8 mouse cellular contexts compared by ENCODE assay signal in genomic region chr6:25808806-25809495, GRCm38 (mm10). TPM values are rescaled to one million over a fixed set of nuclear protein-coding genes. Genes with fewer than 3 reads are reported as not detected.
DNase-seq lines count a peak whose midpoint lies in the region; ATAC-seq and TF ChIP-seq lines count a peak whose summit lies in the region.

TSS of gene Pot1a (minus strand) at chr6:25809246.

- peak within 1 kb of the TSS; percentile 90 for H3K9ac ChIP-seq in ES-E14 (ENCODE audit: insufficient read depth, low read depth, low read length, poor library complexity, severe bottlenecking)
- H3K9ac ChIP-seq in forebrain, embryonic 15.5 days (replicated peaks) = peak within 1 kb of the TSS; percentile 66

- H3K9me3 ChIP-seq in ES-E14 (ENCODE audit: control insufficient read depth, insufficient read depth, low read depth, low read length) = no peaks in the 10 kb centered on the region
- H3K9me3 ChIP-seq in forebrain, embryonic 15.5 days = no peaks in the 10 kb centered on the region

- no peak for TF ChIP-seq CTCF in lung, adult 2 months (IDR thresholded peaks at IDR 0.05; ENCODE audit: insufficient read depth, low read length)

- intact Hi-C loops in heart, postnatal 25 days (cut with DNase I) = no loop called here

- H3K27me3 ChIP-seq in forebrain, embryonic 15.5 days = no peaks in the 10 kb centered on the region

- peaks cover 3% of the 10 kb centered on the region; the same call in 1 of the 2 replicates for H3K36me3 ChIP-seq in ES-E14 (ENCODE audit: control insufficient read depth, insufficient read depth, low read length, poor library complexity, severe bottlenecking)
- peaks cover 6% of the 10 kb centered on the region; the same call in 1 of the 2 replicates for H3K36me3 ChIP-seq in forebrain, embryonic 15.5 days

- peak within 1 kb of the TSS; percentile 90 to 92 for H3K4me3 ChIP-seq in ES-E14 (ENCODE audit: insufficient read depth in 1 of 2, low read depth in 1 of 2, low read length in 2 of 2, poor library complexity in 1 of 2, severe bottlenecking in 1 of 2)
- H3K4me3 ChIP-seq in forebrain, embryonic 15.5 days = peak within 1 kb of the TSS; percentile 55
- H3K4me3 ChIP-seq in lung, adult 2 months (replicated peaks; ENCODE audit: extremely low read depth, low read depth, low read length) = peak within 1 kb of the TSS; percentile 90

- H3K27ac ChIP-seq in ES-E14 (ENCODE audit: insufficient read depth, low read depth, low read length, poor library complexity, severe bottlenecking) = peak within 1 kb of the TSS; percentile 43; the same call in 1 of the 2 replicates
- H3K27ac ChIP-seq in forebrain, embryonic 15.5 days (replicated peaks) = peak within 1 kb of the TSS; percentile 92

- peak; percentile 95 for DNase-seq in ES-E14 (ENCODE audit: low read depth, low spot score)
- peak; percentile 96 for DNase-seq in cerebellum, adult 11-12 months
- DNase-seq in heart, postnatal 25 days (ENCODE audit: low spot score) = peak; percentile 92
- DNase-seq in layer of hippocampus, adult 18-20 months (ENCODE audit: low spot score in 2 of 2) = peak; percentile 94 to 98
- DNase-seq in lung, adult 2 months = peak; percentile 93
- peak; percentile 90 to 94 for DNase-seq in thymus, adult 18-20 months

- ATAC-seq in forebrain, embryonic 15.5 days (replicated peaks) = peak; percentile 99
- ATAC-seq in neutrophil, adult 5-6 weeks (ENCODE audit: extremely low read depth, insufficient number of reproducible peaks, low FRiP score, poor library complexity, severe bottlenecking) = peak; percentile 100

- peak; percentile 73; the same call in 1 of the 2 replicates for TF ChIP-seq POLR2A in lung, adult 2 months (IDR thresholded peaks at IDR 0.05; ENCODE audit: borderline replicate concordance, extremely low read depth, low read depth, low read length)

- in situ Hi-C loops in ES-E14 (cut with MboI; ENCODE audit: low sequenced_read_pairs in 2 of 2, unreplicated experiment in 2 of 2) = no loop called here

- H3K4me1 ChIP-seq in ES-E14 (ENCODE audit: control insufficient read depth in 2 of 2, insufficient read depth in 2 of 2, low read length in 2 of 2, poor library complexity in 1 of 2) = peaks cover 0 to 4% of the 10 kb centered on the region in 2 experiments; a peak in 2 of 4 replicates
- peaks cover 19% of the 10 kb centered on the region for H3K4me1 ChIP-seq in forebrain, embryonic 15.5 days
- H3K4me1 ChIP-seq in lung, adult 2 months (ENCODE audit: control insufficient read depth, insufficient read depth, low read length) = peaks cover 5% of the 10 kb centered on the region

- WGBS in forebrain, embryonic 15.5 days = under 1% methylated on average over 34 of the region's 34 CpGs
- WGBS in lung, adult 2 months = 1% methylated on average over 34 of the region's 34 CpGs

- peak within 1 kb of the TSS; percentile 62 for H3K4me2 ChIP-seq in forebrain, embryonic 15.5 days (replicated peaks)

TF ChIP-seq in ES-E14, 5 proteins besides CTCF, POLR2A, EP300 and RAD21:
- TF ChIP-seq ZC3H11A (IDR thresholded peaks at IDR 0.05; ENCODE audit: borderline replicate concordance, low read depth, low read length) = no peak
- no peak for TF ChIP-seq MAFK (IDR thresholded peaks at IDR 0.05; ENCODE audit: insufficient read depth, low read depth, low read length)
- no peak for TF ChIP-seq HCFC1 (IDR thresholded peaks at IDR 0.05; ENCODE audit: borderline replicate concordance, insufficient read depth, low read length)
- no peak for TF ChIP-seq ZNF384 (IDR thresholded peaks at IDR 0.05; ENCODE audit: low read depth, low read length)
- TF ChIP-seq CHD2 (IDR thresholded peaks at IDR 0.05; ENCODE audit: low read depth, low read length) = no peak

RNA-seq across cellular contexts. Expression of gene Pot1a, which starts in this region (rescaled TPM):
- 18.6 and 22.9 TPM in 2 replicates for total RNA-seq in ES-E14 (2012; rRNA removed)
- polyA plus RNA-seq in forebrain, embryonic 15.5 days (2015; fragmentation: Nextera tagmentation; extraction: Ambion mirVana) = 36.3 and 38.8 TPM in 2 replicates
- 1 to 10 TPM; 7.9 to 9.4 TPM for total RNA-seq in heart, postnatal 25 days (2021)
- total RNA-seq in layer of hippocampus, adult 18-20 months (2021) = 10 to 100 TPM; 14.8 to 15.2 TPM
- 3.7 and 6.4 TPM in 2 replicates for polyA plus RNA-seq in lung, adult 2 months (2012; rRNA removed)
- 34.0 and 41.9 TPM in 2 replicates for total RNA-seq in neutrophil, adult 5-6 weeks (2017)

Comparison
In these comparisons a context has a peak if more than half of its experiments do, and no peak if none do; other contexts are left out.
1. Peak in every context shown above with its lines: DNase-seq, ATAC-seq, H3K4me3 ChIP-seq and H3K27ac ChIP-seq.